Mouse (Mus musculus) E14TG2a.4 (cell line): ENCODE data around the gene Slc38a6.

ENCODE experiments used
- CTCF ChIP-seq: conservative IDR thresholded peaks from 2 replicates; pipeline ENCODE4 v1.5.1; 2014; ENCODE audit warnings: low read length
- NANOG ChIP-seq: IDR thresholded peaks from 2 replicates; pipeline ENCODE4 v1.6.1; 2014; ENCODE audit warnings: borderline replicate concordance, low read length, mixed read lengths

DNA sequence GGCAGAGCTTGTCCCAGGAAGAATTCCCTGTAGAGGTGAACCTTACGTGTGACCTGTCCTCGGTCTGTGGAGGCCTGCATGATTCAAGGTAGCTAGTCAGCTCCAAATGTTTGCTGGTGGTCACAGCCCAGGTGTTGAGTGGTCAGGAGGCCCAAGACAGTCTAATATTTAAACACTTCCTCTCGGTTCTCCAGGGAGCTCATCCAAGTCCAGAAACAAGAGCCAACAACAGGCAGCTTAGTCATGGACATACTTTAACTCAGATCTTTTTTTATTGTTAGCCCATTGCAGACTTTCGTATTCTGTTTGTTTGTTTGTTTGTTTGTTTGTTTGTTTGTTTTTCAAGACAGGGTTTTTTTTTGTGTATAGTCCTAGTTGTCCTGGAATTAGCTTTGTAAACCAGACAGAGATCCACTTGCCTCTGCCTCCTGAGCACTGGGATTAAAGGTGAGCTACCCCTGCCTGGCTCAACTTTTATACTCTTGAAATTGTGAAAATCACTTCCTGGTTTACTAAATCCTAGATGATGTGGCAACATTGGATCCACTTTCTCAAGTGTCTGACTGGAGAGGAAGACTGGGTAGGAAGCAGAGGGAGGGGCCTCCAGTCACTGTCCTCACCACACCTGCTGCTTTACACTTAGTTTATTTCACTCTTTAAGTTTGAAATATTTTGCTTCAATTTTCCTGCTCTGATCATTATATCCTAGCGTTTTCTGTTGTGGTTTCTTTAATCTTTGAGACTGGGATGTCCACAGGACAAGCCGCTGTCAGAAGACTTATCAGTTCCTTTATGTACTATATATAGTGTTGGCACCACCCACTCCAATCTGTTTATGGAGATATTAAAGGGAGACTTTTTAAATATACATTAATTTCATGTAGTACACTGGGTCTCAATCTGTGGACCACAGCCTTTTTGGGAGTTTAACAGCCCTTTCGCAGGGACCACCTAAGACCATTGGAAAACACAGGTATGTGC lies 31.4 kb downstream of the Slc38a6 start:
- TF ChIP-seq NANOG (no peak), CTCF (no peak)
